Mouse (Mus musculus) erythroblast, embryonic 14.5 days (primary cell): ENCODE measurements around the gene Gtf2i.

Experiments used
- GATA1 ChIP-seq: IDR thresholded peaks from 2 replicates; pipeline ENCODE4 v1.6.1; 2012; ENCODE audit warnings: low read length, inconsistent platforms, mixed read lengths
- TAL1 ChIP-seq: IDR thresholded peaks from 3 replicates; pipeline ENCODE4 v1.6.1; 2012; ENCODE audit warnings: low read length, inconsistent platforms, mixed read lengths

DNA sequence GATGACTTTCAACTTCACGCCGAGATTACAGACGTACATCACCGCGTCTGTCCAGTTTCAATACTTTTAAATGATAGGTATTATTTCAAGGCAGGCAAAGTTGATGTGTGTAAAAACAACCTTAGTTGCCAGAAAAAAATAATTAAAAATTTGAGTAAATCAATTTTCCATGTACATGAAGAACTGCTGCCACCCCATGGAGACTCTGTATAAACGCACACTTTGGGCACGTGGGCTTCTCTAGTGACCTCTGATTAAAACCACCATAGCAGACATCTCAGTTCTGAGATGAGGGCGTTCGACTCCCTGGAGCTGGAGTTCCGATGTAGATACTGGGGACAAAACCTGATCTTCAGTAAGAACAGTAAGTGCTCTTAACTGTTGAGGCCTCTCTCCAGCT lies 26.8 kb upstream of the Gtf2i start:
- TF ChIP-seq GATA1: no peak
- TF ChIP-seq TAL1: no peak
